Mouse (Mus musculus): ENCODE measurements at regions not wholly inside any gene's neighbourhood (a gene's known extent, or its start where the extent isn't known, plus 50 kb on each side); places are given as distances from the start of the nearest gene placed in this dataset.

- TF ChIP-seq USF1 (IDR thresholded peaks at IDR 0.05; ENCODE audit: low read depth, low read length): no peak
- no peak for TF ChIP-seq EP300 (IDR thresholded peaks at IDR 0.05; ENCODE audit: low read length)
- no peak for TF ChIP-seq HCFC1 (IDR thresholded peaks at IDR 0.05; ENCODE audit: low read depth, low read length)
- TF ChIP-seq CTCF (conservative IDR thresholded peaks at IDR 0.05 in 1 of 2, IDR thresholded peaks at IDR 0.05 in 1 of 2; ENCODE audit: low read depth in 2 of 2, low read length in 2 of 2): no peak
- TF ChIP-seq POLR2A (IDR thresholded peaks at IDR 0.05; ENCODE audit: low read depth, low read length): no peak
Observed at GRCm38 (mm10) chr3:33562670-33563360, 236.8 kb upstream of the Ttc14 start.
